Mouse (Mus musculus) kidney, postnatal 0 days (tissue): Measurements from ENCODE around the gene Ucn. TPM values are rescaled to one million over a fixed set of nuclear protein-coding genes. Genes with fewer than 3 reads are reported as not detected.
A peak's percentile ranks its signal among the peaks of the same experiment; 100 is the strongest.

Experiments used
- ATAC-seq: fragments of 200-750 bp; cut with Nextera tagmentation; replicated peaks from 2 replicates; pipeline ENCODE4 v1.8.0; 2017; ENCODE audit warnings: low read depth, moderate number of reproducible peaks, moderate TSS enrichment, moderate library complexity; ENCODE audit not compliant: low FRiP score
- DNase-seq: peaks from one replicate; pipeline ENCODE4 v3.0.0-alpha.2; 2016; ENCODE audit warnings: low spot score
- H3K27ac ChIP-seq: fragments of 300-500 bp; sonication (generic); 2 replicates; pipeline ENCODE4 v1.5.1; 2014; ENCODE audit warnings: mild to moderate bottlenecking
- H3K27me3 ChIP-seq: fragments of 300-500 bp; sonication (generic); 2 replicates; pipeline ENCODE4 v1.6.1; 2014; ENCODE audit warnings: low read length, mixed read lengths; ENCODE audit not compliant: insufficient read depth
- H3K36me3 ChIP-seq: fragments of 300-500 bp; sonication (generic); 2 replicates; pipeline ENCODE4 v1.6.1; 2014; ENCODE audit warnings: low read length, mixed read lengths; ENCODE audit not compliant: insufficient read depth
- H3K4me1 ChIP-seq: fragments of 300-500 bp; sonication (generic); replicated peaks from 2 replicates; pipeline ENCODE4 v1.6.1; 2014; ENCODE audit warnings: antibody characterized with exemption, low read length, mixed read lengths; ENCODE audit not compliant: insufficient read depth
- H3K4me2 ChIP-seq: fragments of 300-500 bp; sonication (generic); 2 replicates; pipeline ENCODE4 v1.6.1; 2014; ENCODE audit warnings: mild to moderate bottlenecking, low read length, moderate library complexity, mixed read lengths
- H3K4me3 ChIP-seq: fragments of 300-500 bp; sonication (generic); replicated peaks from 2 replicates; pipeline ENCODE4 v1.5.1; 2014; ENCODE audit warnings: low read depth, low read length
- H3K9ac ChIP-seq: fragments of 300-500 bp; sonication (generic); 2 replicates; pipeline ENCODE4 v1.6.1; 2014; ENCODE audit warnings: low read depth, low read length
- H3K9me3 ChIP-seq: fragments of 300-500 bp; sonication (generic); replicated peaks from 2 replicates; pipeline ENCODE4 v1.6.1; 2016; ENCODE audit warnings: low read length, inconsistent platforms, mixed read lengths
- CTCF ChIP-seq: IDR thresholded peaks from 2 replicates; pipeline ENCODE4 v1.5.1; 2016; ENCODE audit warnings: antibody characterized with exemption, low read depth, mild to moderate bottlenecking, moderate library complexity
- WGBS: fragments of 180-500 bp; shearing (Covaris S2); extraction: QIAGEN DNeasy Blood & Tissue Kit; methylation state at CpG from one replicate; pipeline ENCODE4 v1.1.7; 2014; 5-methylcytosine and 5-hydroxymethylcytosine counted together
- polyA plus RNA-seq: library from polyadenylated mRNA; unstranded; fragments of >200 nt; fragmentation: Nextera tagmentation; extraction: Ambion mirVana; gene quantifications from 2 replicates; pipeline ENCODE4 v1.2.1, GENCODE M21; 2015

The Ucn gene
- polyA plus RNA-seq, result 0.31 TPM in 1 of 2 replicates, not detected in the other

DNA sequence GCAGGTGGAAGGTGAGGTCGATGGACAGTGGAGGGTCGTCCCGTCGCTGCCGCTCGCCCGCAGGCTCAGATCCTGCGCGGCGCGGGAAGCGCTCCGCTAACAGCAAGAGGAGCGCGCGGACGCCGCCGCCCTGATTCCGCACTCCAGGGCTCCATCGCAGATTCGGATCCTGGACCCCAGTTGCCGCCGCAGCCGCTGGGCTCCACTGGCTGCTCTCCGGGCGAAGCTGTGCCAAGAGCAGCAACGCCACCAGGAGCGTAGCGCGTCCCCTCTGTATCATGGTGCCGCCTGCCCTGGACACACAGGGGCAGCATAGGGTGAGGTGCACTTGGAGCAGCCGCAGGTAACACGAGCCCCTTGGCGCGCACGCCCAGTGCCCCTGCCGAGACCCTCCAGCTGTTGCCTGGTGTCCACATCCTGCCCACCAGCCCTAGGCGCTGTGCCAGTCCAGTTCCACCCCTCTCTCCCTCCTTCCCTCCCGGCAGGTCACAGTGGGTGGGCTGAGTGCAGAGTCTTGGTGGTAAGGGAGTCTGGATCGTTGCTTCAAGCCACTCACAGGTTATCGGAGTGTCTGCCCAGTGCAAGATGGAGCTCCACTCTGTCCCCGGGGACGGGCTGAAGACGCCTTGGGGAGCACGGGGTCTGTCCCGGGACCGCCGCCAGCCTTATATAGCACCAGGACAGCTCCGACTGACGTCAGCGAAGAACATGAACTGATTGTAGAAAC lies at the start of gene Ucn:
Ucn (minus strand) TSS at position 589 of the 727 bp plus-strand sequence.
- peak within 1 kb of the TSS; percentile 40 for H3K4me2 ChIP-seq
- no peak for TF ChIP-seq CTCF
- under 1% methylated on average over 52 of the region's 52 CpGs for WGBS
- peak; percentile 36 for DNase-seq
- peak within 1 kb of the TSS; percentile 20 for H3K4me3 ChIP-seq
- peaks cover 7% of the 10 kb centered on the region; the same call in 1 of the 2 replicates for H3K4me1 ChIP-seq
- H3K9me3 ChIP-seq, result no peaks in the 10 kb centered on the region
- no peak within 1 kb of the TSS for H3K9ac ChIP-seq
- H3K27me3 ChIP-seq, result peaks cover 48% of the 10 kb centered on the region
- no peak; the same call in 1 of the 2 replicates for ATAC-seq
- H3K36me3 ChIP-seq, result no peaks in the 10 kb centered on the region
- no peak within 1 kb of the TSS for H3K27ac ChIP-seq

DNA sequence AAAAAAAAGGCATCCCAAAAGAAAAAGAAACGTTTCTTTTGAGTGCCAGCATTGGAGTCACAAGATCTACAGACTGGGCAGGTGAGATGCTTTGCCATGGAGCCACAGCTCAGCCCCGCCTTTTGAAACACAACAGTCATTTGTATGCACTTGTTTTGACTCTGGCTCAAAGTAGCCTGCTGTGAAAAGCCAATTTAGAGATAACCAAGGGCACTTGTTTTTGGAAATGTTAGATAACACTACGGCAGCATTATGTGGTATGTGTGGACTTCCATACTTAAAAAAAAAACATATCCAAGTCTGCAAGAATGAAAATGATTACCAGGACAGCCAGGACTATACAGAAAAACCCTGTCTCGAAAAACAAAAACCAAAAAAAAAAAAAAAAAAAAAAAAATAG lies 45.0 kb upstream of the Ucn start:
- H3K4me1 ChIP-seq, result no peaks in the 10 kb centered on the region
- peaks cover 16% of the 10 kb centered on the region for H3K36me3 ChIP-seq
- H3K9ac ChIP-seq, result no peak overlapping the region
- TF ChIP-seq CTCF, result no peak
- 59% methylated on average over 4 of the region's 4 CpGs for WGBS
- H3K4me3 ChIP-seq, result no peak overlapping the region
- no peaks in the 10 kb centered on the region for H3K9me3 ChIP-seq
- H3K27me3 ChIP-seq, result no peaks in the 10 kb centered on the region
- no peak overlapping the region for H3K27ac ChIP-seq
- no peak for ATAC-seq
- no peak overlapping the region for H3K4me2 ChIP-seq
- DNase-seq, result no peak

DNA sequence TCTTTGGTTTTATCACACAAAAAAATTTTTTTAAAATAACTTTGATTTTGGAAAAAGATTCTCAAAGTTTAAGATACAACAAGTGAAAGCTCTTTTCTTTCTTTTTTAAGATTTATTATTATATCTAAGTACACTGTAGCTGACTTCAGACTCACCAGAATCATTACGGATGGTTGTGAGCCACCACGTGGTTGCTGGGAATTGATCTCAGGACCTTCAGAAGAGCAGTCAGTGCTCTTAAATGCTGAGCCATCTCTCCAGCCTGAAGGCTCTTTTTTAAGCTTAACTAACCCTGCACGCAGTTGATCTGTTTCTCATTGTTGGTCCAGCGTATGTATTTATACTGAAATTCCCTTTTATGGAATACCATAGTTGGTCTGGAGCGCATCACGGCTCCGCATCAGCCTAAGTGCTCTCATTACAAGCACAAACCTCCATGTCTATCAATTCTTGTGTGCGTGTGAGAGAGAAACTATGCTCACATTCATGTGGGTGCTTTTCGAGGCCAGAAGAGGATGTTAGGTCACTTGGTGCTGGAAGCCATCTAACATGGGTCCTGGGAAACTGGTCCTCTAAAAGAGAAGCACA lies 42.6 kb upstream of the Ucn start:
- Histone ChIP-seq H3K36me3 (no peaks in the 10 kb centered on the region), H3K4me3 (no peak overlapping the region), H3K9me3 (no peaks in the 10 kb centered on the region), H3K27ac (no peak overlapping the region), H3K9ac (no peak overlapping the region), H3K27me3 (no peaks in the 10 kb centered on the region), H3K4me1 (no peaks in the 10 kb centered on the region), H3K4me2 (no peak overlapping the region)
- TF ChIP-seq CTCF, result no peak
- DNase-seq (no peak), ATAC-seq (no peak)
- WGBS, result 93% methylated on average over 9 of the region's 9 CpGs

DNA sequence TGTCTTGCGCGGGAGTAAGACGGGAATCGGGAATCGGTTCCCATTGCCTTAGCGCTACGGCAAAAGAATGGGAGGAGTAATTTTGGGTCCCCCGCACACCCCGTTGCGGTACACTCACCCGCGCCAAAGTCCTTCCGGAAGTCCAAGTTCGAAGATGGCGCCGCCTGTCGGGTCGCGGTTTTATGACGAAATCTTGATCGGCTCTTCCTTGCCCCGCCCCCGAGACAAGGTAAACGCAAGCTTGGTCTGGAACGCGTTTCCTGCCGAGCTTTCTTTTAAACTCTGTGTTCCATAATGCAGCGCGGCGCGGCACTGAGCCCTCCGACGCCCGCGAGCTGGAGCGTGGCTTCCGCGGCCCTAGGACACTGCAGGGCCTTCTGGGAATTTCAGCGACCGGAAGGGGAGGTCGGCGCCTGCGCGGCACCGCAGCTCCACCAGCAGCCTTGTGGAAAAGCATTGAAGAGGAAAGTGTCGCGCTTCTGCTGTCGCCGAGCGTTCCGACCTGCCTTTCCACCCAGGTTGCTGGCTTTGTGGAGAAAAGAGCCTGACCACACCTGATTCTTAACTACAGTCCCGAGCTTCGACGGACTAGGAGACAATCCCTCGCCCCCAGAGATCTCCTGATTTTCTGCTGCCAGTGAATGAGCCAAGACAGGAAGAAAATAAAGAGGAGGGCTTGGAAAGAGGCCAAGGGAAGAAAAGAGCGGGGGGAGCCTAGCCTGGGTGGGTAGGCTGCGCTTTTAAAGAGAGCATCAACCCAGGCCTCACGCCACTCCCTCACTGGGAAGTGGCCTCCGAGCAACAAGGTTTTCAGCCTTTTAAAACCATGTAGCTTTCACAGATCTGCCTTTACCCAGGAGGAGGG lies 41.4 kb upstream of the Ucn start, which contains the start of the genes Gm29609 and Gtf3c2:
Gm29609 (minus strand) TSS at position 146 of the 865 bp plus-strand sequence.
Gtf3c2 (minus strand) TSS at position 379 of the 865 bp plus-strand sequence.
- H3K4me2 ChIP-seq, result peak within 1 kb of the TSS; percentile 85
- TF ChIP-seq CTCF, result peak; percentile 33
- peak; percentile 96 for ATAC-seq
- H3K27me3 ChIP-seq, result no peaks in the 10 kb centered on the region
- H3K4me1 ChIP-seq, result no peaks in the 10 kb centered on the region
- DNase-seq, result peak; percentile 98
- H3K9ac ChIP-seq, result peak within 1 kb of the TSS; percentile 83
- no peaks in the 10 kb centered on the region for H3K36me3 ChIP-seq
- H3K4me3 ChIP-seq, result peak within 1 kb of the TSS; percentile 91
- peak within 1 kb of the TSS; percentile 98 for H3K27ac ChIP-seq
- under 1% methylated on average over 59 of the region's 59 CpGs for WGBS
- H3K9me3 ChIP-seq, result no peaks in the 10 kb centered on the region

DNA sequence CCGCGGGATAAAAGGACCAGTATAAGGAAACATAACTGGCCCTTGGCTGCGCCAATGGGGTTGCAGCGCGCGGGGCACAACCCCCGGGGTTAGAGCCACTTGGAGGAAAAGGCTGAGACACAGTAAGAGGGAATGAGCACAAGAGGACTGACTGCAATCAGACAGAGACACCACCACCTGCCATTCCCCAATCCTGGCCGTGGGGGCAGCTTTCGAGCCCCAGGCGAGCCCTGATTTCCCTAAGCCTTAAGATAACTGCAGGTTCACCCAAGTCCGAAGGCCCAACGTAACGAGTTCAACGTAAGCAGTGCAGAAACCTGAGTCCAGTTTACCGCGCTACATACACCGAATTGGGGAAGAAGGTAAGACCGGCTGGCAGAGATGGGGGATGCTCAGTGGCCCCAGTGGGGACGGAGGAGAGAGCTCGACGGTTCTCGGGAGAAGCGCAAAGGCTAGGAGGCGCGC lies 40.7 kb upstream of the Ucn start:
- Histone ChIP-seq H3K27ac (peak overlapping the region; percentile 98), H3K4me3 (peak overlapping the region; percentile 91), H3K4me1 (no peaks in the 10 kb centered on the region), H3K27me3 (no peaks in the 10 kb centered on the region), H3K9me3 (no peaks in the 10 kb centered on the region), H3K4me2 (peak overlapping the region; percentile 85), H3K9ac (peak overlapping the region; percentile 83), H3K36me3 (peaks cover 2% of the 10 kb centered on the region; the same call in 1 of the 2 replicates)
- ATAC-seq (peak; percentile 27), DNase-seq (no peak)
- under 1% methylated on average over 25 of the region's 25 CpGs for WGBS
- no peak for TF ChIP-seq CTCF

DNA sequence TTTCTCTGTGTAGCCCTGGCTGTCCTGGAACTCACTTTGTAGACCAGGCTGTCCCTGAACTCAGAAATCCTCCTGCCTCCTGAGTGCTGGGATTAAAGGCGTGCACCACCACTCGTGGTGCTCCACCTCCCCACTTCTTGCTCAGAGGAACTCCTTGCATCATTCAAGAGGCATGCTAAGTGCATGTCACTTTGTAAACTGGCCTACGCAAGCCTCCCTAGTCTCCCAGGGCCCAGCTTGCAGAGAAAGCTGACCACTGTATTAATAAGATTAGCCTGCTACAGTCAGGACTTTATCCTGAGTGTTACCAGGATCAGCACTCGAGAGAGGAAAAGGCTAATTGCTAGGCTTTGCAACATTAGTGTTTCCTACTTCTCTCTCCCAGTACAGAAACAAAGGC lies 30.0 kb upstream of the Ucn start:
- TF ChIP-seq CTCF, result no peak
- Histone ChIP-seq H3K9me3 (no peaks in the 10 kb centered on the region), H3K27ac (no peak overlapping the region), H3K27me3 (no peaks in the 10 kb centered on the region), H3K36me3 (peaks cover 77% of the 10 kb centered on the region), H3K4me3 (no peak overlapping the region), H3K9ac (no peak overlapping the region), H3K4me1 (no peaks in the 10 kb centered on the region), H3K4me2 (no peak overlapping the region)
- 92% methylated on average over 4 of the region's 4 CpGs for WGBS
- ATAC-seq (no peak), DNase-seq (no peak)
